Mouse (Mus musculus) lung, adult 2 months (tissue): ENCODE measurements at regions not wholly inside any gene's neighbourhood (a gene's known extent, or its start where the extent isn't known, plus 50 kb on each side); places are given as distances from the start of the nearest gene placed in this dataset.

Experiments used
- DNase-seq: peaks from one replicate; pipeline ENCODE4 v3.0.0; 2022
- H3K4me1 ChIP-seq: fragments of 200-500 bp; 2 replicates; pipeline ENCODE4 v1.6.1; 2011; ENCODE audit warnings: low read length; ENCODE audit not compliant: control insufficient read depth, insufficient read depth
- H3K4me3 ChIP-seq: fragments of 200-500 bp; replicated peaks from 2 replicates; pipeline ENCODE3; 2011; ENCODE audit warnings: low read depth, mild to moderate bottlenecking, control low read depth, low read length; ENCODE audit errors: extremely low read depth
- CTCF ChIP-seq: fragments of 200-500 bp; IDR thresholded peaks from 2 replicates; pipeline ENCODE4 v1.5.1; 2011; ENCODE audit warnings: mild to moderate bottlenecking, low read length, control low read depth; ENCODE audit not compliant: insufficient read depth
- POLR2A ChIP-seq: fragments of 200-500 bp; IDR thresholded peaks from 2 replicates; pipeline ENCODE4 v1.6.1; 2011; ENCODE audit warnings: low read depth, mild to moderate bottlenecking, control low read depth, low read length, borderline replicate concordance; ENCODE audit errors: extremely low read depth
- WGBS: fragments of 180-500 bp; shearing (Covaris S2); methylation state at CpG from one replicate; pipeline ENCODE4 v1.1.7; 2018; 5-methylcytosine and 5-hydroxymethylcytosine counted together

- H3K4me1 ChIP-seq: no peaks in the 10 kb centered on the region
- WGBS: 83% methylated on average over 2 of the region's 2 CpGs
These were observed 179.8 kb upstream of the Plxnc1 start for GRCm38 (mm10) chr10:95124476-95124875.

GRCm38 (mm10) chr10:95120007-95120406, 175.4 kb upstream of the Plxnc1 start:
- TF ChIP-seq POLR2A: no peak
- H3K4me1 ChIP-seq: peaks cover 4% of the 10 kb centered on the region; the same call in 1 of the 2 replicates
- no peak for DNase-seq
- WGBS: 87% methylated on average over 4 of the region's 4 CpGs
- no peak overlapping the region for H3K4me3 ChIP-seq

More at GRCm38 (mm10) chr10:95124476-95124875, 179.8 kb upstream of the Plxnc1 start:
- no peak overlapping the region for H3K4me3 ChIP-seq
- TF ChIP-seq CTCF: no peak
- TF ChIP-seq POLR2A: no peak
- no peak for DNase-seq

- TF ChIP-seq CTCF: no peak
- no peak for TF ChIP-seq POLR2A
- H3K4me1 ChIP-seq: peaks cover 4% of the 10 kb centered on the region; the same call in 1 of the 2 replicates
- 72% methylated on average over 8 of the region's 8 CpGs for WGBS
- no peak for DNase-seq
- H3K4me3 ChIP-seq: no peak overlapping the region
These were observed 174.2 kb upstream of the Plxnc1 start for GRCm38 (mm10) chr10:95118786-95119351.

GRCm38 (mm10) chr10:95117731-95118212, 173.1 kb upstream of the Plxnc1 start:
- DNase-seq: no peak
- Histone ChIP-seq H3K4me1 (peaks cover 4% of the 10 kb centered on the region; the same call in 1 of the 2 replicates), H3K4me3 (no peak overlapping the region)
- 22% methylated on average over 3 of the region's 3 CpGs for WGBS
- no peak for TF ChIP-seq POLR2A
- no peak for TF ChIP-seq CTCF

GRCm38 (mm10) chr10:95117041-95117730, 172.6 kb upstream of the Plxnc1 start:
- TF ChIP-seq POLR2A: no peak
- no peak for TF ChIP-seq CTCF
- Histone ChIP-seq H3K4me3 (no peak overlapping the region), H3K4me1 (peaks cover 7% of the 10 kb centered on the region)
- no peak for DNase-seq
- 26% methylated on average over 6 of the region's 6 CpGs for WGBS

GRCm38 (mm10) chr10:95116579-95117011, 172.0 kb upstream of the Plxnc1 start:
- no peak overlapping the region for H3K4me3 ChIP-seq
- DNase-seq: no peak
- TF ChIP-seq CTCF: no peak
- no peak for TF ChIP-seq POLR2A

GRCm38 (mm10) chr10:95112837-95113388, 168.3 kb upstream of the Plxnc1 start:
- WGBS: 54% methylated on average over 9 of the region's 9 CpGs

More at GRCm38 (mm10) chr10:95116579-95117011, 172.0 kb upstream of the Plxnc1 start:
- peaks cover 11% of the 10 kb centered on the region for H3K4me1 ChIP-seq
- 19% methylated on average over 3 of the region's 3 CpGs for WGBS

GRCm38 (mm10) chr10:95112231-95112774, 167.7 kb upstream of the Plxnc1 start:
- H3K4me3 ChIP-seq: no peak overlapping the region
- H3K4me1 ChIP-seq: peaks cover 7% of the 10 kb centered on the region
- peak; percentile 14 for DNase-seq
- 36% methylated on average over 14 of the region's 14 CpGs for WGBS
- no peak for TF ChIP-seq POLR2A
- TF ChIP-seq CTCF: peak; percentile 77

More at GRCm38 (mm10) chr10:95112837-95113388, 168.3 kb upstream of the Plxnc1 start:
- no peak for TF ChIP-seq CTCF
- no peak for TF ChIP-seq POLR2A
- DNase-seq: no peak
- Histone ChIP-seq H3K4me3 (no peak overlapping the region), H3K4me1 (peaks cover 11% of the 10 kb centered on the region)

GRCm38 (mm10) chr10:95110786-95111185, 166.2 kb upstream of the Plxnc1 start:
- TF ChIP-seq CTCF (no peak), POLR2A (no peak)
- Histone ChIP-seq H3K4me1 (peaks cover 7% of the 10 kb centered on the region), H3K4me3 (no peak overlapping the region)
- DNase-seq: no peak
- 92% methylated on average over 21 of the region's 21 CpGs for WGBS

GRCm38 (mm10) chr10:95109576-95109975, 164.9 kb upstream of the Plxnc1 start:
- WGBS: 95% methylated on average over 2 of the region's 2 CpGs
- Histone ChIP-seq H3K4me1 (peaks cover 7% of the 10 kb centered on the region), H3K4me3 (no peak overlapping the region)
- no peak for TF ChIP-seq CTCF
- no peak for TF ChIP-seq POLR2A
- DNase-seq: no peak
